Mouse (Mus musculus) T-helper 17 cell (primary cell): ENCODE measurements at regions not wholly inside any gene's neighbourhood (a gene's known extent, or its start where the extent isn't known, plus 50 kb on each side); places are given as distances from the start of the nearest gene placed in this dataset.
"Not testable (repeated sequence)": the region's sequence is repeated elsewhere in the genome, so short reads cannot be mapped to it uniquely, and the experiment has no call there.

Source experiments
- in situ Hi-C, 2 experiments: fragments of 300-600 bp; cut with MboI, MseI; formaldehyde crosslinking; loops; 1 replicate in 1 of 2; 2 replicates in 1 of 2; pipeline ENCODE4 v1.15.1; 2025; ENCODE audit warnings: high pct_unique_total_duplicates in 2 of 2

DNA sequence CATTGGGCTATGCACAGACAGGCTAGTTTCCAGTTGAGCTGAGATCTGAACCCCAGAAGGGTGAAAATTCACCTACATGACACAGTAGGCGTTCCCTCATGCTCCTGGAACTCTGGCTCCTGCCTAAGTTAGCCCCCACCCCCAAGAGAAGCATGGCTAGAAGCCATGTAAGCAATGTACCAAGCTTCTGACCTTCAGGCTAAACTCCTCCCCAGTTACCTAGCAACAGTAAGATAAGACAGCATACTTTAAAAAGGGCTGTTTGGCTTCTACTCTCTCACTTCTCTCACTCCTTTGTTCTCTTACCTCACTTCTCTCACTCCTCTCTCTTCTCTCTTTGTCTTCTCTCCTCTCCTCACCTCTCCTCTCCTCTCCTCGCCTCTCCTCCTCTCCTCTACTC lies 629.7 kb upstream of the Prmt6 start:
- in situ Hi-C loops = not testable (repeated sequence)

DNA sequence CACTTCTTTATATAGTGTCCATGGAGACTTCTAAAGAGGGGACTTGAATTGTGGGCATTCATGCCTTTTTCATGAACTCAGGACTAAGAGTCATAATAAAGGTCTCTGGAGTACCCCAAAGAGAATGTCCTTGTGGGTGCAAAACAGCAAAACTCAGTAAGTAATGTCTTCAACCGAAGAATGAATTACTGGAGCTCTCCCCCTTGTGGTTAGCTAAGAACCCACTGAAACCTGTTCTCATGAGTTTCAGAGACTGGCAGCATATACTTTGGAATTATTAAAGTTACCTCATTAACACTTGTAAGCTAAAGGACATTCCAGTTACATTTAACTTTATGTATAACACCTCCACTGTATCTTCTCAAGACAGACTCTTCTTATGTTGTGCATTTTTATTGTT lies 615.2 kb upstream of the Prmt6 start:
- in situ Hi-C loops = no loop called here

DNA sequence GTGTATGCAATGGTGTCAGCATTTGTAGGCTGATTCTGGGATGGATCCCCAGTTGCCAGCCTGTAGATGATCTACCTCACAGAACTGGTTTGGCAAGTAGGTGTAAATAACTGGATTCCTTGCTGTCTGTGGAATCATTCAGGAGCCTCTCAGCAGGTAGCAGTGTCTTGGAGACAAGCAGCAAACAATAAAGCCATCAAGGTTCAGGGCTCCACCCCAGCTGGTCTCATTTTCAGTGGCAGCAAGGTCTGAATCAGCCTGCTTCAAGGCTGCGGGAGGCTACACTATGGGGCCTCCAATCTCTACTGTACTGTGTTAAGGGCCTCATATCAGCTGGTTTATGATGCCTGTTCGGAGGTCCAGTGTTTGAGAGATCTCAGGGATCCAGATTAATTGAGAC lies 596.4 kb upstream of the Prmt6 start:
- in situ Hi-C loops = no loop called here

DNA sequence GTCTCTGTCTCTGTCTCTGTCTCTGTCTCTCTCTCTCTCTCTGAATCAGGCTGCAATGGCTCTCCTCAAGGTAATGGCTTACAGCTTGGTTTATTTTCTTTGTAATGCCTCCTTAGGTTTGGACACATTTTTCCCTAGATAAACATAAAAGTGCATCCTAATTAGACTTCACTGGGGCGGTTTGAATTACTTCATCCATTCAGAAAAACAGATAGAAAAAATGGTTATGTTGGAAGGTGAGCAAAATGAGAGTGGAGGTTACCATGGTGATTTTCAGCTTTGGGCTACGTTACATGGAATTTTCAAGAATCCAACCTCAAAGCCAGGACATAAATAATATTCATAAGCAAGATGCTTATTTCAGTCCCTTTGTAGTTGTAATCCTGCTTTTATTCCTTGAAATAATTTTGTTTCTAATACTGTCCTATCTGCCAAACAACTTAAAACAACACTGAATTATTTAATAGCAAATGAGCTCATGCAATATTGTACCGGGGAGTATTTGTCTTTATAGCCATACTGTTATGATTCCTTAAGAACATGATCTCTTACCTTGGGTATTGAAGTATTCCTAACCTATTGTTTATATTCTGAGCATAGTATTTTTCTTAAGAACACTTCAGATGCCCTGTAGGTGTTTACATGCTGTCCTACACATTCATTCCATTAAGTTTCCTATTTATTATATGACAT lies 570.1 kb upstream of the Prmt6 start:
- in situ Hi-C loops = no loop called here

DNA sequence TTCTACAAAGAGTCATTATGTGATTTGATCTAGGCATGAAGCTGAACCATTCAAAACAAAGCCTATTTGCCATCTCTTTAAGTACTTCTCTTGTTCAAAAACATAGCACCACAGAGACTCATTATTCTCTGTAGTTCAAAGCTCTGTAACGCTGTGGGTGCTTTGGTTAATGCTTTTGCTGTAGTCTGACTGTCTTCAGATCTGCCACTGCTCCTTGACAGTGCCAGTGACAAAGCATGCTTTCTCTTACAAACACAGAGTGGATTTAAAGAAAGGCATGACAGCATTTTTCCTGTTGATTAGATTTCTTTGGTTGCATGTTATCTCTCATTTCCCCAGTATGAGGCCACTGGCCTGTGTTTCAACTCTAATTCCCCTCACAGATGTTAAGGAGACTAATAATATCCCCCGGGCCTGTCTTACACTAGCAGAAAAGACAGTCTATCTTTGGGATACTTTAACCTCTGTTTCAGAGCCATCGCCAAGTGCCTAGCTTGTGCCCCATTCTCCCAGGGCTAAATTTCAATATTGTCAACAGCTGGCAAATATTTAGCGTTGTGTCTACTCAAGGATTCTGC lies 538.3 kb upstream of the Prmt6 start:
- in situ Hi-C loops = no loop called here

DNA sequence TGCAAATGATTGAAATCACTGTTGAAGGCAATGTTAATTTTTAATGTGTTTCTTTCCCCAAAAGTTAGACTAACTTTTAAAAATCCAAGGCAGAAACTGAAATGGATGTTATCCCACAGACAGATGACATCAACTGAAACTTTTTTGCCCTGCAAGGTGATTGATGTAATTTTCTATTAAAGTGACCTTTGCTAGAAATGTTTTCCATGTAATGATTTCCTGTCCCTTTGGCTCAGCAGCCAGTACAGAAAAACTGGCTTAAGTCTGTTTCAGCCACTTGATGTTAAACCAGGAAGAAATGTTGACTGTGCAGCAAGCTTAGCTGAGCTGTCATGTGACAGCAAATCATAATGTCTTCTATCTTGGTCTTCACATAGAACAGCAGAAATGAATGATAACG lies 504.5 kb upstream of the Prmt6 start:
- in situ Hi-C loops = no loop called here

DNA sequence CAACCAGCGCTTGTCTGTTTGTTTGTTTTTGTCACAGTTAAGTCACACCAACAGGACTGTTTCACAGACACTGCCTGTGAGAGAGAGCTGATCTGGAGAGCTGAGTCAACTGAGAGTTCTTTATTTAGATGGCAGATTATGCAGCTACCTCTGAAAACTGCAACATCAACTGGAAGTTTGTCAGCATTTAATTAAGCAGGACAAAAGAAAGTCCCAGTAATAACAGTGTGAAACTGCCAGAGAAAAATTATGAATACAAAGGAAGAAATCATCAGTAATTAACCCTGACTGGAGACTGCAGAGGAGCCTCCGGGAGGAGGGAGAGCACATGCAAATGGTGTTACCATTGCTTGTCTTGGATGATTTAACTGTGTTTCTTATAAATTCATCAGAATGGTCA lies 495.5 kb upstream of the Prmt6 start:
- in situ Hi-C loops = no loop called here

DNA sequence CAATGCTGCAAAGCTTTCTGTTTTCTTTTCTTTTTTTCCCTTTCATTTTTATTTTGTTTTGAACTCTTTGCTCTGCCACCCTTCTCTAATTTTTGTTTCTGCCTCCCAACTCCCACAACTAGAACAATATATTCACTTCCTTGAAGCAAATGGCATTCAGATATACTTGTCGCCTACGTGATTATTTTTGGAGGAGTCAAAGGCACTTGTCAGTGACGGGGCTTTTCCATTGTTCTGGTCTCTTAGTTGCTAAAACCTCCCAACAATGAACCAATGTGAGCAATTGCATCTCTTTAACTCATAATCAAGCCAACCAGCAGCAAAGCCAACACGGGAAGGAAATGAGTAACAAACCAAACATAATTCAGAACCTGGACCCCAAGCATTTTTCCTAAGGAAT lies 449.3 kb upstream of the Prmt6 start:
- in situ Hi-C loops = no loop called here

DNA sequence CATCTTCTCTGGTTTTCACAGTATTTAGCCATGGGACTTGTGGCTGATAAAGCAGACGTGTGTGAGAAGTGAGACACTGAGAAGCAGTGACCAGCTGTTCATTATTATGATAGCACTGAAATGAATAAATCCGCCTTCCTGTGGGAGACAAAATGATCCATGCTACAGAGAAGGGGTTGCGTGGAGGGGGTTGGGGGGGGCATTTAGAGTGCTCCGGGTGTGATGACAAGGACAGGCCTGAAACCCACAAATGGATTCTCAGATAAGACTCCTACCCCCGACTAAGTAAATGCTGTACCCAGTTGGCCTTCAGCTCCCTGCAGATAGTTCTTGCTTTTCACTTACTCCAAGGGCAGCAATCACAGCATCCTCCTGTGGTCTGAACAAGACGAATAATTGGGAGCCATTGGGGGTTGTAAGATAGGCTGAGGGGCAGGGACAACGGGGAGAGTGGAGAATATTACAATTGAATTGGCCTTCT lies 416.8 kb upstream of the Prmt6 start:
- in situ Hi-C loops = no loop called here

DNA sequence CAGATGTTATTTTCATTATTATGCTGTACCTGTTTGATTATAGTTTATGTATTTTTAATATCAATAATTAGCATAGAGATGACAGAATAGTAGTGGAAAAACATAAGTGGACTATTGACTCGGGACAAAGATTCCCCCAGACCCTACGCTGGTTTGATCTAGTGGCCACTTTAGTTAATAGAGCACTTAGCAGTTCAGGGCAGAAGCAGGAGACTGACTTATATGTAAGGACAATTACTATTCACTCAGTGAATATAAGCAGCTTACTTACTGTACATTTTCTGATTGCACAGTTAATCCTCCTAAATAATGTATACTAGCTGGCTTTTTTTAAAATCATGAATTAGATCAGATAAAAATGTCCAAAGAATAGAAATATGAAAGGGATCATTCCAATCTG lies 416.2 kb upstream of the Prmt6 start:
- in situ Hi-C loops = no loop called here

DNA sequence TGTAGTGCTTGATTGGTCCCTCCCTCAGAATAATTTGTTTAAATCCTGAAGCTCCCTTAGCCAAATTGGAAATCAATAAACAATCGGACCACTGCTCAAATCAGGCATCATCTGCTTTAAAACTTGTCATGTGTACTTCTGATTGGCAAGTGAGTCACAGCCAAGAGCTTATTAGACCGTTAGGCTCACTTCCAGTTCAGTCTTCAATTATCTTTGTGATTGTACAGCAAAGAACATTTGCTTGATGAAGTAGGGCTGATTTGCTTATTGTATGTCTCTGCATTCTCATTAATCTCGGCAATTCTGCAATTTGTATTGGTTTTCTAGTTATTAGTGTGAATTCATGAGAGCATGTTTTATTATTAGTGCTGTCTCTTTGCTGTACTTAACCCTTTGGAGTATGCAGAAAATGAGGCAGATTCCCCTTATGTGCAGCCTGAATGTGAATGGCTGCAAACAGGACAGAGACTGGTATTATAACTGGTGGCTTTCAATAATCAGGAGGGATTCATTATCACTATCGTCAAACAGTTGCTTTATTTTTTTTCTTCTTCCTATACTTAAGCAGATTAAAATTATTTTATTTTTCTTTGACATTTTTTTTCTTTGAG lies 406.8 kb upstream of the Prmt6 start:
- in situ Hi-C loops = no loop called here

DNA sequence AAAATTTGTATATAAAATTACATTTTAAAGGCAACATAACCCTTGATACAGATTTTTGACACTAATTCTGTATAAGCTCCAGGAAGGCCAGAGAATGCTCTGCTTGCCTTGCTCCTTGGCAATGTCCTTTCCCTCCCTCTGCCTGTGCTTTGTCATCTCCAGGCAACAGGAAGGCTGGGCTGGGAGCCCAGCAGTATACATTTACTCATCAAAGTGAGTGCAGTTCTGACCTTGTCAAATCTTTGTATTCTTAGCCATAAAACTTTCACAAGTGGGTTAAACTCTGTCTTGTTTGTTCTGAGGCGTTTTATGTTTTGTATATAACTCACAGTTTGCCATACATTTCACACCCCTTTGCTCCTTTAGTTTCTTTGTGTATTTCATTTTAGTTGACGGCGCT lies 375.5 kb upstream of the Prmt6 start:
- in situ Hi-C loops = no loop called here

DNA sequence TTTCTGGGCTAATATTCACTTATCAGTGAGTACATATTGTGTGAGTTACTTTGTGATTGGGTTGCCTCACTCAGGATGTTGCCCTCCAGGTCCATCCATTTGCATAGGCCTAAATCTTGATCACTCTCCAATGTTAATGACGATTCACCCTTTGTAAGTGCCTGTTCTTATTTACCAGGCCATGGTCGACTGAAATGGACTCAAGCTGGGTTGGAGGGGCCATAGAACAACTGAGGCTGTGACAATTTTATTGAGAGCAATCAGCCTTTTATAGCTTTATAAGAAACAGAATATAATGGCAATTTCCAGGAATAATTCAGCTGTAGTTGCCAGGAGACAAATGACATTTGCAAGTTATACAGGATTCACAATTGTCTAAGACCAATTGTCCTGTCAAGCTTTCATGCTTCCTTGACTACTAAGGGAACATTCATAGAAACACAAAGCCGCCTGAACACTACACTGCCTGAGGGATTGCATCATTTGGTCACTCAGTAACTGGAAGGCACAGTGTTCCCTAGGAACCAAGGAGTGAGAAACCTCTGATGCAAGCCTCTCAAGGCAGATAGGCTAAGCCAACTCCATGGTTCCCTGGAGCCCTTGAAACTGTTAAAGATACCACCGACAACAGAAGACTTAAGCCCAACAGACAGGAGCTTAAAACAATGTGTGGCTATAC lies 348.5 kb upstream of the Prmt6 start:
- in situ Hi-C loops = no loop called here

DNA sequence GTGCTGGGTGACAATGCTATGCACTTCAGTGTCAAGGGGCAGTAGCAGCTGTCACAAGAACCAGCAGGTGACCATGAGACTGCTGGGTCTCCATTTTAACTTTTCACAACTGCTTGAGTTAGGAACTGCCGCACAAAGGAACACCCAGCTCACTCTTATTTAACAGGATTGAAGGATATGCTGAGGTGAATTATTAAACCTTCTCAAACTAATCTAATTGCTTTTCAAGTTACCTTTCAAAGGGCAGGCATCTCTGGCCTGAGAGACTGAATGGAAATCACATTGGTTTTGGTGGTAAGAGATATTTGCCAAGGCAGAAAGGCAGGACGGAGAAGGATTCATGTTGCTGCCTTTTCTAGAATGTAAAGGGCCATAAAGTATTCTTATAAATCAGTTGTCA lies 332.0 kb upstream of the Prmt6 start:
- in situ Hi-C loops = no loop called here

DNA sequence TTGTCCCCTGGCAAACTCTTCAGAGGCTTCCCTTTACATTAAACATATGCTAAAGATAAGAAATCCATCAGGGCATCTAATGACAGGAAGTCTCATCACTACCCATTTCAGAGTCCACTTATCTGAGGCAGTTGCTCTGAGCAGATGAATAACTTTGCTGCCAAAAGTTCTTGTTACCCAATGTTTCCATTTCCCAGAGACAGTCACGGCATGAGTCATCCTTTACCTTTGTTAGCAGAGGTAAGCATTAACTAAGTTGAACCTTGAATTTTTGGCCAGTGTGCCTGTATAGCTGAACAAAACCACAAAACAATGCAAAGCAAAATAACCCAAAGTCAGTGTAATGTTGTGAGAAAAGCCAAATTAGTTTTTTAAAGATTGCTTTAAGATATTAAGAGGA lies 328.5 kb upstream of the Prmt6 start:
- in situ Hi-C loops = no loop called here

DNA sequence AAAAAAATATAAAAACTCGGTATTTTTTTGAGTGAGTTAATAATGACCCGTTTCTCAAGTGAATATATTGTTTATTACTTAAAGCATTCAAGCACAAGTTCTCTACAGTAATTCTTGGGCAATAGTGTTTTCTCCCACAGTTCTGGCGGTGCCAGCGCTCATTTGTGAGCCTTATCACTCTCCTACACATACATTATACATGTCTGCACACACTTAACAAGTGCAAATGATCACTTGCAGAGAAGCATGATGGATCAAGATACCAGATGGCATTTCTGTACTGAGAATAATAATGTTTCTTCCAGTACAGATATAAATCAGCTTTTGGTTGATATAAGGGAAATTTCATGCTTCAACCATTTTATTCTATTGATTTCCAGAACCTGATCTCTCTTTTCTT lies 316.4 kb upstream of the Prmt6 start:
- in situ Hi-C loops = no loop called here

DNA sequence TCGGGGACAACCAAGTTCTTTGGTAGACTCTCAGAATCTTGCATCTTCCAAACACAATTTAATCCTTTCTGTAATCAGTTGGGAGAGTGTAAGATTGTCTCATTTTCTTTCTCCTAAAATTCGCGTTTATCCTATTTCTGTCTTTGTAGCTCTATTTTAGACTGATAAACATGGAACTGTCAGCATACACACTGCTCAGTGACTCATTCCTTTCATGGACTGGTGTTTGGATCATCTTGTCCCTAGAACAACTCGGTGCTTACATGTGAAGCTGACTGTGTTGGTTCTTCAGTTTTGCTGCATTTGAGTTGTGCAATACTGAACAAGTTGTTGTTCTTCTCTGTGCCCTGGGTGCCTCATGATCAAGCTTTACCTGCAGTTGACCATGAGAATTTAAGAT lies 296.5 kb upstream of the Prmt6 start:
- in situ Hi-C loops = loop anchor here in 1 of 2 experiments (25.0 kb wide), 1 partner anchor 990 kb away; no protein-coding TSS in a partner anchor

DNA sequence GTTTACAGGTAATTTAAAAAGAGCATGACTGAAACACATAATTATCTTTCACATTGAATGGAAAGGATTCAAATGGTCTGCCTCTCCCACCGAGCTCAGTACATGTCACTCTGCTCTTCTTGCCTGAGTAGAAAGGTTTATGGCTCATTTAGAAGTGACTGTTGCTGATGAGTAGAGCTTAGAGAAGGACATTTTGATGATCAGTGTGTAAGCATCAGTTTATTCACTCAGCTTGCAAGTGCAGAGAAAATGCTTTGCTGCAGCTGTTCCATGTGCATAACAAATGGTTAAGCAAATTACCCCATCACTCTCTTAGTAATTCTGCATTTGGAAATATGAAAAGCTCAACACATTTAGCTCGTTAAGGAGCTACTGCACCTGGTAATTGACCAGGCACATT lies 287.5 kb upstream of the Prmt6 start:
- in situ Hi-C loops = loop anchor here in 1 of 2 experiments (25.0 kb wide), 1 partner anchor 999 kb away; no protein-coding TSS in a partner anchor
